Mouse (Mus musculus) liver, embryonic 15.5 days (tissue): ENCODE results near the gene Mcub. TPM values are rescaled to one million over a fixed set of nuclear protein-coding genes. Genes with fewer than 3 reads are reported as not detected.
A peak's percentile ranks its signal among the peaks of the same experiment; 100 is the strongest.

ENCODE experiments used
- ATAC-seq: fragments of 200-750 bp; cut with Nextera tagmentation; 2 replicates; pipeline ENCODE4 v1.8.0; 2017; ENCODE audit warnings: moderate number of reproducible peaks, mild to moderate bottlenecking, moderate library complexity; ENCODE audit not compliant: insufficient read depth
- H3K27ac ChIP-seq: fragments of 300-500 bp; sonication (generic); replicated peaks from 2 replicates; pipeline ENCODE4 v1.5.1; 2015; ENCODE audit warnings: mild to moderate bottlenecking, inconsistent platforms
- H3K27me3 ChIP-seq: fragments of 300-500 bp; sonication (generic); 2 replicates; pipeline ENCODE4 v1.6.1; 2015; ENCODE audit warnings: mild to moderate bottlenecking, inconsistent platforms
- H3K36me3 ChIP-seq: fragments of 300-500 bp; sonication (generic); replicated peaks from 2 replicates; pipeline ENCODE4 v1.6.1; 2015; ENCODE audit warnings: moderate library complexity, mild to moderate bottlenecking, inconsistent platforms
- H3K4me1 ChIP-seq: fragments of 300-500 bp; sonication (generic); replicated peaks from 2 replicates; pipeline ENCODE4 v1.6.1; 2015; ENCODE audit warnings: inconsistent platforms
- H3K4me2 ChIP-seq: fragments of 300-500 bp; sonication (generic); 2 replicates; pipeline ENCODE4 v1.6.1; 2015; ENCODE audit warnings: moderate library complexity, mild to moderate bottlenecking, inconsistent platforms
- H3K4me3 ChIP-seq: fragments of 300-500 bp; sonication (generic); replicated peaks from 2 replicates; pipeline ENCODE4 v1.5.1; 2015; ENCODE audit warnings: mild to moderate bottlenecking, inconsistent platforms
- H3K9ac ChIP-seq: fragments of 300-500 bp; sonication (generic); 2 replicates; pipeline ENCODE4 v1.6.1; 2015; ENCODE audit warnings: moderate library complexity, mild to moderate bottlenecking, inconsistent platforms
- H3K9me3 ChIP-seq: fragments of 300-500 bp; sonication (generic); replicated peaks from 2 replicates; pipeline ENCODE4 v1.6.1; 2016; ENCODE audit warnings: inconsistent platforms
- WGBS: fragments of 180-500 bp; shearing (Covaris S2); methylation state at CpG from one replicate; pipeline ENCODE4 v1.1.7; 2015; ENCODE audit warnings: mixed read lengths; ENCODE audit not compliant: insufficient replicate concordance; 5-methylcytosine and 5-hydroxymethylcytosine counted together
- polyA plus RNA-seq: library from polyadenylated mRNA; unstranded; fragments of >200 nt; fragmentation: Nextera tagmentation; extraction: Ambion mirVana; gene quantifications from 2 replicates; pipeline ENCODE4 v1.2.1, GENCODE M21; 2015

Mcub gene
- polyA plus RNA-seq, 1 experiment from 2014 or later = 16.0 TPM

- H3K27ac ChIP-seq = no peak overlapping the region
- H3K4me2 ChIP-seq = no peak overlapping the region
- no peak overlapping the region for H3K4me3 ChIP-seq
- no peaks in the 10 kb centered on the region for H3K27me3 ChIP-seq
- no peak for ATAC-seq
- H3K9ac ChIP-seq = no peak overlapping the region
- H3K4me1 ChIP-seq = no peaks in the 10 kb centered on the region
- H3K9me3 ChIP-seq = no peaks in the 10 kb centered on the region
- no peaks in the 10 kb centered on the region for H3K36me3 ChIP-seq
- WGBS = 75% methylated on average over 3 of the region's 3 CpGs
Observed at GRCm38 (mm10) chr3:129925861-129926260, 44.1 kb downstream of the Mcub start.

GRCm38 (mm10) chr3:129923581-129923980 is 46.4 kb downstream of the Mcub start:
- Histone ChIP-seq H3K9ac (no peak overlapping the region), H3K36me3 (no peaks in the 10 kb centered on the region), H3K27me3 (no peaks in the 10 kb centered on the region), H3K27ac (no peak overlapping the region), H3K9me3 (no peaks in the 10 kb centered on the region), H3K4me1 (no peaks in the 10 kb centered on the region), H3K4me3 (no peak overlapping the region), H3K4me2 (no peak overlapping the region)
- 73% methylated on average over 7 of the region's 7 CpGs for WGBS
- ATAC-seq = no peak

- no peak for ATAC-seq
Observed at GRCm38 (mm10) chr3:129918434-129918833, 51.6 kb downstream of the Mcub start.

GRCm38 (mm10) chr3:129917424-129917823 is 52.6 kb downstream of the Mcub start:
- ATAC-seq = no peak
- peaks cover 18% of the 10 kb centered on the region for H3K36me3 ChIP-seq
- H3K27ac ChIP-seq = no peak overlapping the region
- no peaks in the 10 kb centered on the region for H3K9me3 ChIP-seq
- WGBS = 67% methylated on average over 3 of the region's 3 CpGs
- H3K4me3 ChIP-seq = no peak overlapping the region
- H3K27me3 ChIP-seq = no peaks in the 10 kb centered on the region
- H3K4me1 ChIP-seq = no peaks in the 10 kb centered on the region
- H3K4me2 ChIP-seq = no peak overlapping the region
- H3K9ac ChIP-seq = no peak overlapping the region

More at GRCm38 (mm10) chr3:129918434-129918833, 51.6 kb downstream of the Mcub start:
- Histone ChIP-seq H3K9me3 (no peaks in the 10 kb centered on the region), H3K4me3 (no peak overlapping the region), H3K36me3 (peaks cover 14% of the 10 kb centered on the region), H3K27me3 (no peaks in the 10 kb centered on the region), H3K4me2 (no peak overlapping the region), H3K4me1 (no peaks in the 10 kb centered on the region), H3K27ac (no peak overlapping the region), H3K9ac (no peak overlapping the region)
- 16% methylated on average over 13 of the region's 13 CpGs for WGBS

GRCm38 (mm10) chr3:129913241-129913640 is 56.8 kb downstream of the Mcub start:
- Histone ChIP-seq H3K9ac (no peak overlapping the region), H3K27me3 (no peaks in the 10 kb centered on the region), H3K9me3 (no peaks in the 10 kb centered on the region), H3K36me3 (peaks cover 56% of the 10 kb centered on the region), H3K4me2 (no peak overlapping the region), H3K4me1 (no peaks in the 10 kb centered on the region), H3K4me3 (no peak overlapping the region), H3K27ac (no peak overlapping the region)
- ATAC-seq = no peak
- 77% methylated on average over 13 of the region's 13 CpGs for WGBS

- Histone ChIP-seq H3K27me3 (no peaks in the 10 kb centered on the region), H3K27ac (no peak overlapping the region), H3K9me3 (no peaks in the 10 kb centered on the region), H3K36me3 (peaks cover 60% of the 10 kb centered on the region), H3K4me3 (no peak overlapping the region), H3K9ac (no peak overlapping the region), H3K4me2 (no peak overlapping the region), H3K4me1 (no peaks in the 10 kb centered on the region)
- no peak for ATAC-seq
- WGBS = 84% methylated on average over 14 of the region's 14 CpGs
Observed at GRCm38 (mm10) chr3:129912025-129912424, 58.0 kb downstream of the Mcub start.

- no peaks in the 10 kb centered on the region for H3K9me3 ChIP-seq
- no peak overlapping the region for H3K4me2 ChIP-seq
- no peak overlapping the region for H3K9ac ChIP-seq
- WGBS = 57% methylated on average over 7 of the region's 7 CpGs
- H3K27me3 ChIP-seq = no peaks in the 10 kb centered on the region
- no peak overlapping the region for H3K27ac ChIP-seq
- ATAC-seq = no peak
- H3K4me1 ChIP-seq = peaks cover 44% of the 10 kb centered on the region
- H3K4me3 ChIP-seq = no peak overlapping the region
- H3K36me3 ChIP-seq = peaks cover 30% of the 10 kb centered on the region
Observed at GRCm38 (mm10) chr3:129904381-129905132, 65.4 kb downstream of the Mcub start.

- Histone ChIP-seq H3K4me2 (no peak overlapping the region), H3K27me3 (no peaks in the 10 kb centered on the region), H3K36me3 (peaks cover 24% of the 10 kb centered on the region), H3K9me3 (no peaks in the 10 kb centered on the region), H3K27ac (no peak overlapping the region), H3K4me1 (peaks cover 49% of the 10 kb centered on the region), H3K4me3 (no peak overlapping the region), H3K9ac (no peak overlapping the region)
- WGBS = 51% methylated on average over 8 of the region's 8 CpGs
- no peak for ATAC-seq
Observed at GRCm38 (mm10) chr3:129903866-129904265, 66.1 kb downstream of the Mcub start.

- H3K4me1 ChIP-seq = peaks cover 54% of the 10 kb centered on the region
- no peak overlapping the region; the same call in 1 of the 2 replicates for H3K4me2 ChIP-seq
- ATAC-seq = no peak
- H3K36me3 ChIP-seq = peaks cover 24% of the 10 kb centered on the region
- no peak overlapping the region for H3K27ac ChIP-seq
- H3K9ac ChIP-seq = no peak overlapping the region
- no peaks in the 10 kb centered on the region for H3K27me3 ChIP-seq
- 62% methylated on average over 3 of the region's 3 CpGs for WGBS
- no peak overlapping the region for H3K4me3 ChIP-seq
- no peaks in the 10 kb centered on the region for H3K9me3 ChIP-seq
Observed at GRCm38 (mm10) chr3:129903369-129903768, 66.6 kb downstream of the Mcub start.

- 0% methylated on average over 34 of the region's 34 CpGs for WGBS
- H3K36me3 ChIP-seq = peaks cover 17% of the 10 kb centered on the region
- peaks cover 65% of the 10 kb centered on the region for H3K4me1 ChIP-seq
Observed at GRCm38 (mm10) chr3:129901271-129901809, 68.7 kb downstream of the Mcub start, which contains the start of gene Casp6. Gene Casp6, plus strand, starts transcription at chr3:129901425.

GRCm38 (mm10) chr3:129898886-129899285 is 71.1 kb downstream of the Mcub start:
- no peak overlapping the region for H3K27ac ChIP-seq
- peaks cover 29% of the 10 kb centered on the region for H3K36me3 ChIP-seq
- 67% methylated on average over 4 of the region's 4 CpGs for WGBS
- H3K4me1 ChIP-seq = peaks cover 63% of the 10 kb centered on the region
- no peak overlapping the region for H3K4me3 ChIP-seq
- no peaks in the 10 kb centered on the region for H3K27me3 ChIP-seq
- no peak overlapping the region for H3K4me2 ChIP-seq
- H3K9me3 ChIP-seq = no peaks in the 10 kb centered on the region
- ATAC-seq = no peak
- H3K9ac ChIP-seq = no peak overlapping the region

More at GRCm38 (mm10) chr3:129901271-129901809, 68.7 kb downstream of the Mcub start, which contains the start of gene Casp6:
- Histone ChIP-seq H3K4me2 (peak within 1 kb of the TSS; percentile 87), H3K27me3 (no peaks in the 10 kb centered on the region), H3K27ac (peak within 1 kb of the TSS; percentile 75), H3K9ac (peak within 1 kb of the TSS; percentile 68), H3K9me3 (no peaks in the 10 kb centered on the region), H3K4me3 (peak within 1 kb of the TSS; percentile 75)
- peak; percentile 93 for ATAC-seq
